Mouse (Mus musculus): ENCODE measurements around the gene Zswim5. TPM values are rescaled to one million over a fixed set of nuclear protein-coding genes. Genes with fewer than 3 reads are reported as not detected.

Zswim5 gene
- polyA plus RNA-seq, 1 experiment = 0.20 TPM

DNA sequence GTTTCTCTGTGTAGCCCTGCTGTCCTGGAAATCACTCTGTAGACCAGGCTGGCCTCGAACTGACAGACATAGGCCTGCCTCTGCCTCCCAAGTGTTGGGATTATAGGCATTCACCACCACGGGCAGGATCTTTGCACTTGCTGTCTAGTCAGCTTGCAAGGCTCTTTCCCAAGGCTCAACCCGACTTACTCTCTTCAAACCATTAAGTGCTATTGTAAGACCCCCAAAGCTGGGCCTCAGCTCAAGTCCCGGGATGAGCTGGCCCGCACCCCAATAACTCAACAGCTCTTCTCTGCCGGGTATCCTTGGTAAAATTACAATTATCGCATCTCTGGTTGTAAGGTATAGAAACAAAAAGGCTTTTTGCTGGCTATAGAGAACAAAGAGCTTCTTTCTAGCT lies 141.2 kb downstream of the Zswim5 start:
- DNase-seq = no peak
- H3K27me3 ChIP-seq (ENCODE audit: control insufficient read depth, insufficient read depth, low read length) = no peaks in the 10 kb centered on the region
- H3K36me3 ChIP-seq (ENCODE audit: control insufficient read depth, insufficient read depth, low read length) = no peaks in the 10 kb centered on the region
- TF ChIP-seq CTCF (IDR thresholded peaks at IDR 0.05; ENCODE audit: borderline replicate concordance, control insufficient read depth, extremely low read depth, insufficient read depth, low read length, poor library complexity) (no peak), POLR2A (IDR thresholded peaks at IDR 0.05; ENCODE audit: control insufficient read depth, extremely low read depth, insufficient read depth, low read length, poor library complexity) (no peak)
- WGBS = 97% methylated on average over 7 of the region's 7 CpGs
- no peak overlapping the region for H3K27ac ChIP-seq (ENCODE audit: control insufficient read depth, insufficient read depth, low read length)
- H3K4me1 ChIP-seq (replicated peaks; ENCODE audit: control insufficient read depth, insufficient read depth, low read length) = peaks cover 4% of the 10 kb centered on the region; the same call in 1 of the 2 replicates
- H3K4me3 ChIP-seq (ENCODE audit: control insufficient read depth, insufficient read depth, low read length) = no peak overlapping the region

DNA sequence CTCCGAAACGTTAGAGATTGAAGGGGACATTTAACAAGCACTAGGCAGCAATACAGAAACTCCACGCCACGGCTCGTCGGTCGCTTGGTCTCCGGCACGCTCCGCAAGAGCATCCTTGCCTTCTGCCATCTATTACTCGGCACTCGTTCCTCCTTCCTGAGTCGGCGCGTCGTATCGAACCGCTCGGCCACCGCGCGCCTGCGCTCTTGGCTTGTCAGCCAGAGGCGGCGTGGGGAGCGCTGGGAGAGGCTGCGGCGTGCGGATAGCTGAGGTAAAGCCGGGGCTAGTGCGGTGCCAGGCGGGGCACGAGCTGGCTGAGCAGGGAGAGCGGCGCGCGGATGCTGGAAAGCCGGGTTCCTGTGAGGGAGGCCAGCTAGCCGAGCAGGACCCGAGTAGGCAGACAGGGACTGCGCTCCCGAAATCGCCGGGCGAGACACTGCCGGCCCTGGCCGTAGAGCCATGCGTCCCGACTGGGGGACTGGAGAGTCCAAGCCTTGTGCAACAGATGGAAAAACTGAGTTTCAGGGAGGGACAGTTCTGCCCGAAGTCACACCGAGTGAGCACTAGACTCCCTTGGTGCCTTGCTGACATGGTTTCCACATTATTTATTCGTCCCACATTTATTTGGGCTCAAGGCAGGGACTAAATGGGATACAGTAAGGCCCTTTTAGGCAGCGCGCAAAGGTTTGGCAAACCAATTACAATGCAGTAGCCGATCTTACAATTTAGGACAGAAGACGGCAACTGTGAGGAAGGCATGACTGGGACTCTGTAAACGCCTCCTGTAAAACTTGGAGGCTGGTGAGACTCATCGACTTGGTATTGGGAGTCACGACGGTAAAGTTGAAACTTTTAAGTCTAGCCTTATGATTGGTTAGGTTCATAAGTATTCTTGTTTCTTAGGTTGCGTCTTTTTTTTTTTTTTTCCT lies 142.3 kb downstream of the Zswim5 start, which contains the start of gene Eif2b3:
Gene Eif2b3, plus strand, starts transcription at position 197 of the 929 bp plus-strand sequence.
- peaks cover 4% of the 10 kb centered on the region; the same call in 1 of the 2 replicates for H3K4me1 ChIP-seq (replicated peaks; ENCODE audit: control insufficient read depth, insufficient read depth, low read length)
- TF ChIP-seq POLR2A (IDR thresholded peaks at IDR 0.05; ENCODE audit: control insufficient read depth, extremely low read depth, insufficient read depth, low read length, poor library complexity) (peak; percentile 63), CTCF (IDR thresholded peaks at IDR 0.05; ENCODE audit: borderline replicate concordance, control insufficient read depth, extremely low read depth, insufficient read depth, low read length, poor library complexity) (peak; percentile 61)
- H3K36me3 ChIP-seq (ENCODE audit: control insufficient read depth, insufficient read depth, low read length) = no peaks in the 10 kb centered on the region
- peak; percentile 95 for DNase-seq
- WGBS = under 1% methylated on average over 61 of the region's 61 CpGs
- no peaks in the 10 kb centered on the region for H3K27me3 ChIP-seq (ENCODE audit: control insufficient read depth, insufficient read depth, low read length)
- H3K4me3 ChIP-seq (ENCODE audit: control insufficient read depth, insufficient read depth, low read length) = peak within 1 kb of the TSS; percentile 71
- no peak within 1 kb of the TSS for H3K27ac ChIP-seq (ENCODE audit: control insufficient read depth, insufficient read depth, low read length)

DNA sequence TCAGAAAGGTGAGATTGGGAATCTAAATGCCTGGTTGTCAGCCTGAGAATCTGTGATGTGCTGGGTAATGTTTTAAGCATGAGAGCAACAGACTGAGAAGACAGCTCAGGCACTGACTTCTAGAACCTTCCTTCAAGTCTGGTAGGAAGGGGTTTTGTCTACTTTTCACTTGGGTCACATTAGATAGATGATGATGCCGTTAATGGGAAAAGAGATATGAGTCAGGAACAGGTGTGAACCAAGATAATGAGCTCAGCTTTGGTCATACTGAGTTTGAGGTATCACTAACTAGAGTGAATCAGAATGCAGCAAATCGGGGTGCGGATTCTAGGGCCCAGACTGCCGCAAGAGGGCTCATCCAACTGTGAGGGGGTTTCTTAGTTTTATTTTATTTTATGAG lies 146.3 kb downstream of the Zswim5 start:
- DNase-seq = no peak
- no peak overlapping the region for H3K27ac ChIP-seq (ENCODE audit: control insufficient read depth, insufficient read depth, low read length)
- H3K4me3 ChIP-seq (ENCODE audit: control insufficient read depth, insufficient read depth, low read length) = no peak overlapping the region
- peaks cover 4% of the 10 kb centered on the region; the same call in 1 of the 2 replicates for H3K4me1 ChIP-seq (replicated peaks; ENCODE audit: control insufficient read depth, insufficient read depth, low read length)
- TF ChIP-seq CTCF (IDR thresholded peaks at IDR 0.05; ENCODE audit: borderline replicate concordance, control insufficient read depth, extremely low read depth, insufficient read depth, low read length, poor library complexity) (no peak), POLR2A (IDR thresholded peaks at IDR 0.05; ENCODE audit: control insufficient read depth, extremely low read depth, insufficient read depth, low read length, poor library complexity) (no peak)
- no peaks in the 10 kb centered on the region for H3K36me3 ChIP-seq (ENCODE audit: control insufficient read depth, insufficient read depth, low read length)
- no peaks in the 10 kb centered on the region for H3K27me3 ChIP-seq (ENCODE audit: control insufficient read depth, insufficient read depth, low read length)
- 97% methylated on average over 4 of the region's 4 CpGs for WGBS

DNA sequence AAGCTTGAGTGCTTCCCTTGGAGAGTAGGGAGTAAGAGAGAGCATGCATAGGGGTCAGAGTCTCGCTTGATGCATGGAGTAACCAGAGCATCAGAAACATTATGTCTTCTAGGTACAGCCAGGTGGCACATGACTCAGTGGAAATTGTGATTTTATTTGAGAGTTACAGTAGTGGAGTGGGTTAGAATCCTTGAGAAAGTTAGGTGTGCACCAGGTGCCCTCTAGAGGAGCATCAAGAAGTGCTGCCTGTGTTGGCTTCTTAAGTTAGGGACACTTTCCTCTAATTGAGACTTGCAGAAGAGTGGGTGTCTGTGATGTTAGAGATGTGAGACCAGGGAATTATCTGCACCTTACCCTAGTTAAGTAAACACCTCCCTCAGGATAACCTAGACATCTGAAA lies 153.9 kb downstream of the Zswim5 start:
- WGBS = 92% methylated on average over 1 of the region's 1 CpGs
- TF ChIP-seq CTCF (IDR thresholded peaks at IDR 0.05; ENCODE audit: borderline replicate concordance, control insufficient read depth, extremely low read depth, insufficient read depth, low read length, poor library complexity) (no peak), POLR2A (IDR thresholded peaks at IDR 0.05; ENCODE audit: control insufficient read depth, extremely low read depth, insufficient read depth, low read length, poor library complexity) (no peak)

More for the DNA sequence above, 153.9 kb downstream of the Zswim5 start:
- no peaks in the 10 kb centered on the region for H3K27me3 ChIP-seq (ENCODE audit: control insufficient read depth, insufficient read depth, low read length)
- 0 out of 2 replicates have a peak, but pooled peaks cover 4% of the 10 kb centered on the region for H3K4me1 ChIP-seq (replicated peaks; ENCODE audit: control insufficient read depth, insufficient read depth, low read length)
- H3K27ac ChIP-seq (ENCODE audit: control insufficient read depth, insufficient read depth, low read length) = no peak overlapping the region
- H3K4me3 ChIP-seq (ENCODE audit: control insufficient read depth, insufficient read depth, low read length) = no peak overlapping the region
- DNase-seq = no peak
- no peaks in the 10 kb centered on the region for H3K36me3 ChIP-seq (ENCODE audit: control insufficient read depth, insufficient read depth, low read length)

Other genes starting within 250 kb of the Zswim5 start
- gene Nasp, start 249.4 kb upstream of the Zswim5 start, polyA plus RNA-seq (2012; rRNA removed) = 14.2 and 15.8 TPM in 2 replicates
- 490 and 565 TPM in 2 replicates for gene Akr1a1, start 225.7 kb upstream of the Zswim5 start, polyA plus RNA-seq (2012; rRNA removed)
- gene Prdx1, start 191.8 kb upstream of the Zswim5 start, polyA plus RNA-seq (2012; rRNA removed) = 61.8 and 99.5 TPM in 2 replicates
- 10.5 and 10.8 TPM in 2 replicates for gene Mmachc, start 169.0 kb upstream of the Zswim5 start, polyA plus RNA-seq (2012; rRNA removed)
- gene Ccdc163, start 168.9 kb upstream of the Zswim5 start, polyA plus RNA-seq (2012; rRNA removed) = 46.0 and 48.2 TPM in 2 replicates
- gene Tesk2, start 156.4 kb upstream of the Zswim5 start, polyA plus RNA-seq (2012; rRNA removed) = 4.4 and 5.0 TPM in 2 replicates
- gene Toe1, start 69.7 kb upstream of the Zswim5 start, polyA plus RNA-seq (2012; rRNA removed) = 42.8 and 44.8 TPM in 2 replicates
- 31.6 and 32.0 TPM in 2 replicates for gene Mutyh, start 69.7 kb upstream of the Zswim5 start, polyA plus RNA-seq (2012; rRNA removed)
- gene Hpdl, start 55.7 kb upstream of the Zswim5 start, polyA plus RNA-seq (2012; rRNA removed) = 0.58 and 0.73 TPM in 2 replicates
- gene Urod, start 117.0 kb downstream of the Zswim5 start, polyA plus RNA-seq (2012; rRNA removed) = 88.5 and 100 TPM in 2 replicates
- gene Hectd3, start 117.9 kb downstream of the Zswim5 start, polyA plus RNA-seq (2012; rRNA removed) = 104 and 113 TPM in 2 replicates
- gene Eif2b3, start 142.0 kb downstream of the Zswim5 start, polyA plus RNA-seq (2012; rRNA removed) = 5.4 and 6.1 TPM in 2 replicates
- 0.89 and 0.92 TPM in 2 replicates for gene Ptch2, start 218.7 kb downstream of the Zswim5 start, polyA plus RNA-seq (2012; rRNA removed)
- 18.6 and 20.3 TPM in 2 replicates for gene Btbd19, start 248.3 kb downstream of the Zswim5 start, polyA plus RNA-seq (2012; rRNA removed)
- gene Tctex1d4, start 249.4 kb downstream of the Zswim5 start, polyA plus RNA-seq (2012; rRNA removed) = 1.1 and 2.0 TPM in 2 replicates

Measured in thymus, adult 2 months (tissue).